Mouse (Mus musculus) adrenal gland, postnatal 25 days (tissue): ENCODE data around the gene Wdfy3. TPM values are rescaled to one million over a fixed set of nuclear protein-coding genes. Genes with fewer than 3 reads are reported as not detected.

ENCODE experiments used
- DNase-seq: peaks from one replicate; pipeline ENCODE4 v3.0.0; 2021; ENCODE audit warnings: mixed read lengths
- total RNA-seq: library from RNA; stranded (reverse); gene quantifications from 2 replicates; pipeline ENCODE4 v1.2.3, GENCODE M21; 2021

Gene Wdfy3
- total RNA-seq, 1 experiment from 2014 or later: 54.3 TPM

DNA sequence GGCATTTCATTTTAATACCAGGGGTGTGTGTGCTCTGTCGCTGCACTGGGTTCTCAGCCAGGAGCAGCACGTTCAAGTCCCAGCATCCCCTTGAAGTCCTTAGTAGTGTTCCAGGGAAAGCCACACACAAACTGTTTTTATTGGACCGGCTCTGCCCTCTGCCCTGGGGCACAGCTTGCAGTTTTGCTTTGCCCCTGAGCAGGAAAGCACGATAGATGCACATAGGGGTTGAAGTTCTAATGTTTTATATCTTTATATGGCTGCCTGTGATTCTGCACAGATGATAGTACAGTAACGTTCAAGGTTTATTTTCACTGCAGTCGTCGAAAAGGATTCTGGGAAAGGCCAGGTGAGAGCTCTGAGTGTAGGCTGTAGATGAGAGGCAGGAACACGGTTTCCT lies 239.5 kb downstream of the Wdfy3 start:
- no peak for DNase-seq

DNA sequence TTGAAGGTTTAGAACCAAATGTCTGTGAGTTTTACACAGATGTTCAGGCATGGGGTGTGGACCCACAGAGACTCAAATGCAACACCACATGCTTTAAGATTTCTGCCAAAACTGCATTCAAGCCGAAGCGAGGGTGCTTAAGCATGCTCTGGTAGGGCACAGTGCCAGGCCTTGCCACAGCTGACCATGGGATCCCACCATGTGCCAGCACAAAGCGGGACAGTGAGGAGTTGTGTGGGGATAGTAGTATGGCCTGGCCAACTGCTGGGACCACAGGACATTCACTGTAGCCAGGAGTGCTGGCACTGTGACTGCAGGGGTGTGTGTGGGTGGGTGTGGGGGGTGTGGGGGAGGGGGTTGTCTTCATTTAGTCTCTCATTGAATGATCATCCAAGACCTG lies 240.8 kb downstream of the Wdfy3 start:
- DNase-seq: no peak

DNA sequence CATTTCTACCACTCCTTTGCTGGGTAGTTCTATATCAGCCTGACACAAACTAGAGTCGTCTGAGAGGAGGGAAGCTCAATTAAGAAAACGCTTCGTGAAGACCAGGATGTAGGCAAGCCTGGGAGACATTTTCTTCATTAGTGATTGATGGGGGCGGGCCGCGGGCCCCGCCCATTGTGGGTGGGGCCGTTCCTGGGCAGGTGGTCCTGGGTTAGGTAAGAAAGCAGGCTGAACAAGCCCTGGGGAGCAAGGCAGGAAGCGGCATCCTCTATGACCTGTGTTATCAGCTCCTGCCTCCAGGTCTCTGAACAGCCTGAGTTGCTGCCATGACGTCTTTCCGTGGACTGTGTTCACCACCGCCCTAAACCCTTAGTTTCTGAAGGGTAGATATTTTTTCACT lies 242.2 kb downstream of the Wdfy3 start:
- no peak for DNase-seq

DNA sequence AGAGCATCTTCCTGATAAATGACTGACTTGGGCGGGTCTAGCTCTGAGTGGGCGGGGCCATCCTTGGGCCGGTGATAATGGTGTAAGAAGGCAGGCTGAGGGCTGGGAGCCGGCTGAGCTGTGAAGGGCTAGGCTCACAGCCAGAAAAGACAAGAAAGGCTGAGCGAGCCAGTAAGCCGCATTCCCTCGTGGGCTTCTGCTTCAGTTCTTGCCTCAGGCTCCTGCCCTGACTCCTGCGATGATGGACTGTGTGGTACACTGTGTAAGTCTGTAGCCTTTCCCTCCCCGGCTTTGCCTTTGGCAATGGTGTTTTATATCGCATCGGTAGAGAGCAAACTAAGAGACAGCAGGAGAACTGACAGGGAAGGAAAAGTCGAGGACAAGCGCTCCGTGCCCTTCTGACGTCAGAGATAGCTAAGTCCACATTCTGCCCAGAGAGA lies 243.2 kb downstream of the Wdfy3 start:
- DNase-seq: peak; percentile 53

DNA sequence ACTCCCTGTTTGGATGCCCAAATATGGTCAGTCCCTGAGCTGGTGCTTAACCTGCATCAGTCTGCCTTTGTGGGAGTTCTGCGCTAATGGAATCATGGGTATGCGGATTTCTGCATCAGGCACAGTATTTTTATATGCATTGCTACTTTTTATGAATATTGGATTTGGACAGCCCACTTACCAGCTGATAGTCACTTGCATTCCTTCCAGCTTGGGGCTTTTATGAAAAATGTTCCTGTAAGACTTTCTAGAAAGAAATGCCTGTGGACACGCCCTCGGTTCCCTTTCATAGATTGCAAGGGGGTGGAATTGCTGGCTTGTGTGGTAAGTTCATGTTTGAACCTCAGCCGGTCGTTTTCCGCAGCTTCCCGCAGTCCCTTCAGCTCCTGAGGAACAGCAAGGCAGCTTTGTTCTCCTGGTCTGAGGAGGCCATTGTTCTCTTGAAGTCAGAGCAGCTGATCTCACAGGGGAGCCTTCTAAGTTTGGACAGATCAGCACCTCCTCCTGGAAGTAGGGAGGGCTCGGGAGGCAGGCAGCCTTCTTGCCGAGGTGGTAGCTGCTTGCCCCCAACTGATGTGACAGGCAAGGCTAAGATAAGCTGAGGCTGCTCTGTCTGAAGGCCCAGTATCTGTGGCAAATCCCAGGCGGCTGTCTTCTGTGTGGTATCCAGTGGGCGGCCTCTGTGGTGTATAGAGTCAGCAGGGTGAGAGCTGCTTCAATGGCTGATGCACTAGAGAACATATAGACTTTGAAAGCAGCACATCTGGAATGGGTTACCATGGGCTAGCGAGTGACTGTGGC lies 244.4 kb downstream of the Wdfy3 start:
- DNase-seq: no peak

DNA sequence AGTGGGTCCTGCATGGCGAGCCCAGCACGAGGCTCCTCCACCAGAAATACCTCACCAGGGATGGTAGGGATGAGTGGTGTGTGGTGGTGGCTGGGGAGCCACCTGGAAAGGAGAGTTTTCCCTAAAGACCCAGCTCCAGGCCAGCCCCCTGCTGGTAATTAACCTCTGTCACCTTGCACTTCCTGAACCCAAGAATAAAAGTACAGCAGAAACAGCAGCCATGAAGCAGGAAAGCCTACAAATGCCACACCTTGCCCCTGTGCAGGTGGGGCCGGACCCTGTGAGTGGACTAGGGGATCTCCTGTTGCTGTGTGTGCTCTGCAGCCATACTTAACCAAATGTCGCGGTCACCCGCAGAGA lies 247.4 kb downstream of the Wdfy3 start:
- no peak for DNase-seq

DNA sequence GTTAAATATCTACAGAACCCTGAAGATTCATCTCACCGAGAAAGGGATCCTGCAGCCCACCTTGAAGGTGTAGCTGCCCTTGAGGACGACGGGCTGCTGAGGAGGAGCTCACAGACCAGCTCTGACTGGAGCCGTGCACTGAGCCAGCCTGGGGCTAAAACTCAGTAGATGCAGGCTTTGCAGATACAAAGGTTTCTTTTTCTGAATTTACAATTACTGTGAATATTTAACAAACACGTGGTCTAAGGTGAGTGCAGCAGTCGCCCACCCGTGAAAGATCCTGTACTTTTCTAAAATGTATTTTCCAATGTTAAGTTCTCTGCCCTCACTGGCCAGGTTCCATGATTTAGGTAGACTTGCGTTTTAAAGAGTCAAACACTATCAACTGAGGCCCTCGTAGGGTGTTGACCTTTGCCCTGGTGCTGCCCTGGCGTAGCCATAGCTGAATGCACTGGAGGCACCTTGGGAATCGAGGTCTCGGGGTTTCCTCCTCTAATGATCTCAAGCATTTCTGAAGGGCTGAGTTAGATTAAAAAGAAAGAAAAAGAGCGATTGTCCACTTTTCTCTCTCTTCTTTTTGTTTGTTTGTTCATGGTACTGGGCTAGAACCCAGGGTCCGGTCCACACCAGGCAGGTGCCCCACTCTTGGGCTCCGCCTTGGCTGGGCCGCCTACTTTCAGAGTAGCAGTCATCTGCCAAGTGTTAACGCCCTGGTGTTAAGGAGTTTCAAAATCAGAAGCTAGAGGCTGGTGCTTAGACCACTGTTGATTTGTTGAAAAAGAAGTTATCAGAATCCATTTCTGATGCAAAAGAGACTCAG lies 248.0 kb downstream of the Wdfy3 start:
- DNase-seq: no peak

DNA sequence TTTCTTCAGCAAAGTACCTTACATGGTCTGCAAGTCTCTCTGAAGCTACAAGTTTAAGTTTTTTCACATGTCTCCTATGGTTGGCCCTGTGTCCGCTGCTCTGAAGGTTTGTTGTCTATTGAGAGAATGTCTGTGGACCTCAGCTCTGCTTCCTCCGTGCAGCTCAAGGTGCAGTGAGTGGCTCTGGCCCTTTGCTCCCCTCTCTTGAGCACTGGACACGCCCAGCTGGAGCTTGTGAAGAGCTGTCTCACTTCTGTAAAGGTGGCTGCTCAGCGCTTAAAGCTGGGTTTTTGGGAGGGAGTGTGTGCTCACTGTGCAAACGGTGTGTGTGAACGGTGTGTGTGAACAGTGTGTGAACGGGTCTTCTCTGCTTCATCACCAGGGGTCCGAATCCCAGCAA lies 248.7 kb downstream of the Wdfy3 start:
- DNase-seq: no peak

DNA sequence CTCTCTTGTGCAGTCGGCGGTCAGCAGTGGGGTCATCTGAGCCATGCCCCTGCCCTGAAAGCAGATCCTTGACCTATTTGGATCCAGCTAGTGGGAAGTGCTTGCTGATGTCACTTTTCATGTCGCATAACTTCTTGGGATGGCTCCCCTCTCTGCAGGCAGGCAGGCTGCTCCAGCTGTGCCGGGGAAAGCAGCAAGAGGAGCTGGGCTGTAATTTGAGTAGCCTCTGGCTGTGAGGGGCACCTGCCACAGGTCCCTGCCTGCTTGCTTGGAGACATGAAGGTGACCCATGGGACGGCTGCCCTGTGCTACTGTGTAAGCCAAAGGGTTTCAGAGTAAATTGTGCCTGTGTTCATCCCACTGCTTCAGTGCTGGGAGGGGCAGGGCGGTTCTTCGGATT lies 249.9 kb downstream of the Wdfy3 start:
- DNase-seq: no peak

DNA sequence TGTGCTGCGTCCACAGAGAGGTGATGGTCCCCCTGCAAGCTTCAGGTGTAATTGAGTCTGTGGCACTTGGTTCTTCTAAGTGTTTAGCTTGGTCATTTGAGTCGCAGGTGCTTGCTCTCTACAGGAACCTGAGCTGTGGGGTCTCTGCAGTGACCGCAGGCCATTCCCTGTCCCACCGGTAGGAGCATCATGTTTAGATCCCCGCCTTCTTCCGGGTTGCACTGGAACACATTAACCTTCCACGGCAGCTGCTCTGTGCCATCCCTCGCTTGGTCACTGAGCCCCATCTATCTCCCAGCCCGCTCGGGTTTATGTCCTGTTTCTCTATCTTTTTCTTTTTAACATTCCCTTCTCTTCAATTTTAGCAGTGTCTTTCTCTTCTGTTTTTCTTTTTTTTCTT lies 250.5 kb downstream of the Wdfy3 start:
- DNase-seq: no peak

DNA sequence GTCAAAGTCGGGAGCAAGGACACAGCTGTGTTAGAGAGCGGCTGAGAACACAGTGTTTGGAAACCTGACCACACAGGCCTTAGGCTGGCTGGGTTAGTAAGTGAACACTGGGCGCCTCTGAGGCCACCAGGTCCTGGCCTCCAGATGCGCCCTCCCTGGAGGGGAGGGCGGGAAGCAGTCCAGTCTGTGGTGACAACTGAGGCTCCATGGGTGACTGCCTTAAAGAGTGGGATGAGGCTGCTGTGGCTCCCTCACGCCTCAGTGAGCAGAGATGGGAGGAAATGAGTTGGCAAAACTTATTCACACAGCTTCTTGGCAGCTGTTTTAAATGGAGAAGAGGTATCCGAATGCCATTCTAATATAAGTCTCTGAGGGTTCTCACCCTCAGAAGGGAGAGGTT lies 252.9 kb downstream of the Wdfy3 start:
- no peak for DNase-seq

DNA sequence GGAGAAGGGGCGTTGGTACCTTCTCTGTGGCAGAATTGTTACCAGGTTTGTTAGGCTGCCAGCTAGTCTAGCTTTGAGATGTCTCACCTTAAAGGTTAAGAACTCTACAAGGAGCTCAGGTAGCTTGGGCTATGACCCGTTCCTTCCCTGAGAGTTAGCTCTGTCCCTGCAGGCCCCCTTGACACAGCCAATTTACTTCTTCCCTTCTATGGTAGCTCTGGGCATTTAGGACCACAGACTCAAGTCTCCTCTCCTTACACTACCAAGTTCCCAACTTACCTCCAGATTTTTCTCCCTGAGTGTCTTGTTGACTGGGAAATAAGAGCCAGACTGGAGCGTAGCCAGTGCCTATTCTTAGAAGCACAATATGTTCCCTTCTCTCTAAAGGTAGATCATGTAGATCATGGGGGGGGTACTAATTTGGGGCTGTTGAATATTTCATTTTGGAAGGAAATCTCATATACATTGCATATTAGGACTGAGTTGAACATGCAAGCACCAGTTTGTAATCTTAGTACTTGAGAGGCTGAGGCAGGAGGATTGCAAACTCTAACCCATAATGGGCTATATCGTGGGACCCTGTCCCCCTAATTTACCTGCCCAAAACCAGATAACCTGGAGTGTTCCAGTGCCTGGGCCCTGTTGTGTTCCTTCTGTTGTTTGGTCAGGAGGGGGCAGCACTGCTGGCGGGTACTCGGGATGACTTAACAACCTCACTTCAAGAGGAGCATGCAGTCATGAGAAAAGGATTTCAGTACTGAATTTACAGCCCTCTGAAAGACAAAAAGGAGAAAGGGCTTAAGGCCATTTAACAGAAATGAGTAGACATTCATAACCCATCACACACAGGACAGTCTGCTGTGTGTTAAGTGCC lies 258.2 kb downstream of the Wdfy3 start:
- no peak for DNase-seq

DNA sequence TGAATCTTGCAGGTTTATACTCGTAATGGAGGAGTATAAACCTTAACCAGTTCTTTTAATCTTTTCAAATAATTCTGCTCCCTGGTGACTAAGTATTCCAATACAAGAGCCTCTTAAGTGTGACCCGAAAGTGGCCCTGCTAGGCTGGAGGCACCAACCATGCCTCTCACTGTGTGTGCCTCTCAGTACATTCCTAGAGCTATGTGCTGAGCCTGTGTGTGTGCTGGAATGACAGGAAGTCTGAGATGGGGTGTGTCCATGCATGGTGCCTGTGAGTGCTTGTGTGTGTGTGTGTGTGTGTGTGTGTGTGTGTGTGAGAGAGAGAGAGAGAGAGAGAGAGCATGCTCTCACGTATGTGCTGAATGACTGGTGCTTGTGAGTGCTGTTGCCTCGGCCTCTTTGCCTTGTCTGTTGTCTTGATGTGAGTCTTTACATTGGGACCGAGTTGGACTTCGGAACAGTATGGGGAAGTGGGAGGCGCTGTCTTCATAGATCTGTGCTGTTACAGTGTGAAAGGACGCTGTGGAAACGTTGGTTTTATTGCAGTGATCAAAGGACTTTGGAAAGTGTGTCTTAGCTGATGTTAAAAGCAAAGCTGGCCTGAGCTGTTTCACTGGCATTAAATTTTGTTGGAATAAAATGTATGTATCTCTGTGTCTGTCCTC lies 267.2 kb downstream of the Wdfy3 start:
- no peak for DNase-seq

DNA sequence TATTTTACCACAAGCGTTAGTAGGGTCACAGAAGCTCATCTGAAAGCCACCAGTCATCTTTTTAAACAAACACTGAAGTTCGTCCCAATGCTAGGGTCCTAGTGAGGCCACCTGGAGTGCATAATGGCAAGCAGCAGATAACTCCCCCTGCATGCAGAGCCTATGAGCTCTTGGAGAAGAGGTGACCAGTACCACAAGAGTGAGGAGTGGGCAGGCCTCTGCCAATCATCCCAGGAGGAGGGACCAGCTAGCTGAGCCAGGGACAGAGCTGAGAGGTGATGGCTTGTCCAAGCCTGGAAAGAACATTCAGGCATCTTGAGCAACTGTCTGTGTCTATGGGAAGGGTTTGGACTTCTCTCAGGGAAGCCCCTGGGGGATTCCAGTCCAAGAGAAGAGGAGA lies 267.8 kb downstream of the Wdfy3 start:
- DNase-seq: no peak

DNA sequence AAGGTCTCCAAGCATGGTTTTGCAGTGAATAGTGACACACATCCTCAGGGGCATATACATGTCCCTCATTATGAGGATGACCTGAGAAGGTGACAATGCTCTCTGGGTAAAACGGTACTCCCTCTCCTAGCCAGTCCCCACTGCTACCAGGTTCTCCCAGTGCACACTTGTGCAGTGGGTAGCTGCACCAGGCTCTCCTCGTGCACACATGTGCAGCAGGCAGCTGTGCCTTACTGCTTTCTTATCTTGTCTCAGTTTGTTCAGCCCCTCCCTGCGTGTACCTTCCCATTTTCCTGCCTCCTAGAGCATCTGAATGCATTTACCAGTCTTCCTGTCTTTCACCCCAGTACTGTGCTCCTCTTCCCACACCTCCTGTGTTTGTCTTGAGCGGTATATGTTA lies 277.1 kb downstream of the Wdfy3 start:
- no peak for DNase-seq

DNA sequence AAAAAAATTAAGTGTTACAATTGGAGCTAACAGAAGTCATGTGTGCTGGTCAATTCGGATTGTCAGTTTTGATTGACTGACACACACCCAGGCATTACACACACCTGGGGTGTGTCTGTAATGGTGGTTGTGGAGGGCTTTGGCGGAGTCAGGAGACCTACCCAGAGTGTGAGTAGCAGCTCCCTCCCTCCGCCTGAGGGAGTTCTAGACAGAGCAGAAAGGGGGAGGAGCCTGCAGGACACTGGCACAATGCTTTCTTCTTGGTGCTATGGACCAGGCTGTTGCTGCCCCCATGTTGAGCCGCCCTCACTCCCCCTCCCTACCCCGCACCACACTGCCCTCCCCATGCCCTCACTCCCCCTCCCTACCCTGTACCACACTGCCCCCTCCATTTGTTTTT lies 279.2 kb downstream of the Wdfy3 start:
- no peak for DNase-seq

DNA sequence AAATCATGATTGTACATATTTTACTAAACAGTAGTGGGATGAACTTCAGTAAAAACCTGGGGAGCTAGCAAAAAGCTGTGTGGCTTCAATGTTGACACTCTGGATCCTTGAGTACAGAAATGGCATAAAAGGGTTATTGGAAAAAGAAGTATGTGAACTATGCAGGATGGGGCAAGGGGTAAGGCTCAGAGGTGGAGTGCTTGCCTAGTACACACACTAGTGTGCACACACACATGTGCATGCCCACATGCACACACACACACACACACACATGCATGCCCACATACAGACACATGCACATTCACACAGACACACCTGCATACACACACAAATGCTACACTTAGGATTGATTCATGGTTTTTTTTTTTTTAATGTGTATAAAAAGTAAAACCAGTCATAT lies 280.0 kb downstream of the Wdfy3 start:
- no peak for DNase-seq

DNA sequence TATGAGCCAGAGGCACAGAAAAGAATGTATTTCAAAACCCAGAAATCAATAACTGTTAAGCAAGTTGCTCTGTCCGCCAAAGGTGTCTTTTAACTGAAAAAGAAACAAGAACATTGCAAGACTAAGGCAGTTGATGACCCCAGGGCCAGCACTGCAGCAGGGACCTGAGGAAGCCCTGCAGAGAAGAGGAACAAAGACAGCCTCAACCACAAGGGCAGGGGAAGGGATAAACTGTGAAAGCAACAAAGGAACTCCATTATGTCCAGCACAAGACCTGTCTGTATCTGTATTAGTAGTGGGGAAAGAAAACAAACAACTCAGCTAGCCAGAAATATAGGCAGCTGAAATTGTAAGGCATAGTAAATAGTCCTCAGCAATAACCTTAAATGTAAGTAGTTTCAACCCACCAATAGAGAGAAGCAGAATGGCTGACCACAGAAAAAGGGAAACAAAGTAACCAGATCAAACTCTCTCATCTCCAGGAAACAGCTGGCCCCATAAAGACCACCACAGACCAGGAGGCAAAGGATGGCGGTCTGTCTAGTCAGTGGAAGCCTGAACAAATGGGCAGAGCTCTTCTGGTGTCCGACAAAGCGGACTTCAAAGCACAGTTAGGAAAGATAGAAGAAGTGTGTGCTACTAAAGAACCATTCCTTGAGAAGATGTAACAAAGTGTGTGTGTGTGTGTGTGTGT lies 283.7 kb downstream of the Wdfy3 start:
- no peak for DNase-seq

DNA sequence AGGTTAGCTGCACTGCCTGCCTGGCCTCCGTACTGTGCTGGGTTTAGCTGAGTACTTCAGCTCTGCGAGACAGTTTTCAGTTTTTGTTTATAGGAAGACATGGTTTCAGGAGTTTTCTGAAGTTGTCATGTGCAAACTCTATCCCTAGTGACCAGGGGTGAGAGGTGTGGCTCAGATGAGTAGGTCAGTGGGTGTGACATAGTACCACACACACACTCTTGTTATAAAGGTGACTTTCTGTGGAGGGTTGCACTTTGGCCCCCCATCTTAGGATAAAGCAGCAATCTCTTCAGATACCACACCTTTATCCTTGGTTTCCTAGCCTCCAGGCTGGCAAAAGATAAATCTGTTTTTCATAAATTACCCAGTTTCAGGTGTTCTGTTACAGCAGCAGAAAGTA lies 284.9 kb downstream of the Wdfy3 start:
- DNase-seq: no peak

DNA sequence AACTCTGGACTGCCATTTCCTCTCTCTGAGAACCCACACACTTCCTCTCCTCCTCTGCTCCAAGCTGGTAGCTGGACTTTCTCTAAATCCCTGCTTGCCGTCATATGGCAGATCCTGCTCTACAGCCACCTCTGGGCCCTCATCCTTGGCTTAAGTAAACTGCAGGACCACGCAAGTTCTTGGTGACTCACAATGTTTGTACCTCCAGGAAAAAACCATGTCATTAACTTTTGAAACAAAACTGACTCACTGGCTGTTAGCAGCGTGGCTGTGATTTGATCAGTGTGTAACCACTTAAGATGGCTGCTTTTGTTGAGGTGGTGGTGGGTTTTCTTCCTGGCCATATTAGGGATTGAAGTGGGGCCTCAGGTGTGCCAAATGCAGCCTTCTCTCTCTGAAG lies 285.4 kb downstream of the Wdfy3 start:
- DNase-seq: no peak
